Mouse (Mus musculus) forebrain, embryonic 12.5 days (tissue): ENCODE measurements around the gene Pygo1. TPM values are rescaled to one million over a fixed set of nuclear protein-coding genes. Genes with fewer than 3 reads are reported as not detected.
A peak's percentile ranks its signal among the peaks of the same experiment; 100 is the strongest.

Experiments
- ATAC-seq: fragments of 200-750 bp; cut with Nextera tagmentation; 2 replicates; pipeline ENCODE4 v1.8.0; 2017; ENCODE audit warnings: moderate TSS enrichment; ENCODE audit not compliant: low FRiP score
- H3K27ac ChIP-seq: fragments of 300-500 bp; sonication (generic); 2 replicates; pipeline ENCODE4 v1.5.1; 2016; ENCODE audit warnings: mild to moderate bottlenecking
- H3K27me3 ChIP-seq: fragments of 300-500 bp; sonication (generic); 2 replicates; pipeline ENCODE4 v1.6.1; 2016; ENCODE audit warnings: mild to moderate bottlenecking
- H3K36me3 ChIP-seq: fragments of 300-500 bp; sonication (generic); replicated peaks from 2 replicates; pipeline ENCODE4 v1.6.1; 2016; ENCODE audit warnings: mild to moderate bottlenecking
- H3K4me1 ChIP-seq: fragments of 300-500 bp; sonication (generic); 2 replicates; pipeline ENCODE4 v1.6.1; 2016
- H3K4me2 ChIP-seq: fragments of 300-500 bp; sonication (generic); 2 replicates; pipeline ENCODE4 v1.6.1; 2016; ENCODE audit warnings: mild to moderate bottlenecking, moderate library complexity
- H3K4me3 ChIP-seq: fragments of 300-500 bp; sonication (generic); replicated peaks from 2 replicates; pipeline ENCODE4 v1.5.1; 2016; ENCODE audit warnings: mild to moderate bottlenecking
- H3K9ac ChIP-seq: fragments of 300-500 bp; sonication (generic); 2 replicates; pipeline ENCODE4 v1.6.1; 2016; ENCODE audit warnings: mild to moderate bottlenecking
- H3K9me3 ChIP-seq: fragments of 300-500 bp; sonication (generic); 2 replicates; pipeline ENCODE4 v1.6.1; 2016
- WGBS: fragments of 180-500 bp; shearing (Covaris S2); methylation state at CpG from one replicate; pipeline ENCODE4 v1.1.7; 2016; 5-methylcytosine and 5-hydroxymethylcytosine counted together
- polyA plus RNA-seq: library from polyadenylated mRNA; unstranded; fragments of >200 nt; fragmentation: Nextera tagmentation; extraction: Ambion mirVana; gene quantifications from 2 replicates; pipeline ENCODE4 v1.2.1, GENCODE M21; 2016

Pygo1 gene
- polyA plus RNA-seq, 1 experiment from 2014 or later: 12.5 TPM

DNA sequence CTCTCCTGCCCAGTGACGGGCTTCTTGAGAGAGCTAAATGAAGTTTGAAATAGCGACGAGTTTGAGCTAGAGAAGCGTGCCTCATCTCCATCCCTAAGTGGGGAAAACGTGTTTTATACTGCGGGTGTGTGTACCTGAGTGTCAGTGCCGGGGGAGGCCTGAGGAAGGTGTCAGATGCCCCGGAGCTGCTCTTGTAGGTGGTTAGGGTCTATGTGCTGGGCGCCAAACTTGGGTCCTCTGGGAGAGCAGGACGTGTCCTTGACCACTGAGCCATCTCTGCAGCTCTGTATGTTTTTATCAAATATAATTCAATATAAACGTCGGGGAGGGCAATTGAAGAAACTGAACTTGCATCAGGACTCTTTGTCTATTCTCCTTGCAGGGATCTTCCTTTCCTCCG lies 18.8 kb downstream of the Pygo1 start:
- ATAC-seq: no peak
- 94% methylated on average over 13 of the region's 13 CpGs for WGBS
- no peak overlapping the region for H3K4me2 ChIP-seq
- H3K9me3 ChIP-seq: peaks cover 7% of the 10 kb centered on the region
- no peak overlapping the region for H3K27ac ChIP-seq
- no peak overlapping the region for H3K9ac ChIP-seq
- no peak overlapping the region for H3K4me3 ChIP-seq
- no peaks in the 10 kb centered on the region for H3K27me3 ChIP-seq
- peaks cover 34% of the 10 kb centered on the region for H3K36me3 ChIP-seq
- H3K4me1 ChIP-seq: no peaks in the 10 kb centered on the region

DNA sequence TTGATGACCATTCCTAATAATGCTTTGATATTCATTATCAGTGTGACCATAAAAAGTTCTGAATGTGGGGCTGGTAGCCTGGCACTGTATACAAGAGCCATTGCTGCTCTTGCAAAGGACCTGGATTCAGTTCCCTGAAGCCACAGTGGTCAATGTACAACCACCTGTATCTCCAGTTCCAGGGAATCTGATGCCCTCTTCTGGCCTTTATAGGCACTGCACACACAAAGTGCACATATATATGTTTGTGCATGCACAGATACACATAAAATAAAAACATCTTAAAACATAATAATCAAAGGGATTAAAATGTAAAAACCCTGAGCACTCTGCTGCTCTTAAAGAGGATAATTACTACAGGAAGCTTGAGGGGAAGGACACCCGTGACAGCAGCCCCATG lies 21.6 kb downstream of the Pygo1 start:
- peaks cover 34% of the 10 kb centered on the region for H3K36me3 ChIP-seq
- H3K27me3 ChIP-seq: no peaks in the 10 kb centered on the region
- H3K27ac ChIP-seq: no peak overlapping the region
- ATAC-seq: no peak
- H3K4me1 ChIP-seq: no peaks in the 10 kb centered on the region
- 87% methylated on average over 1 of the region's 1 CpGs for WGBS
- H3K9me3 ChIP-seq: peaks cover 7% of the 10 kb centered on the region
- no peak overlapping the region for H3K4me2 ChIP-seq
- no peak overlapping the region for H3K4me3 ChIP-seq
- H3K9ac ChIP-seq: no peak overlapping the region

DNA sequence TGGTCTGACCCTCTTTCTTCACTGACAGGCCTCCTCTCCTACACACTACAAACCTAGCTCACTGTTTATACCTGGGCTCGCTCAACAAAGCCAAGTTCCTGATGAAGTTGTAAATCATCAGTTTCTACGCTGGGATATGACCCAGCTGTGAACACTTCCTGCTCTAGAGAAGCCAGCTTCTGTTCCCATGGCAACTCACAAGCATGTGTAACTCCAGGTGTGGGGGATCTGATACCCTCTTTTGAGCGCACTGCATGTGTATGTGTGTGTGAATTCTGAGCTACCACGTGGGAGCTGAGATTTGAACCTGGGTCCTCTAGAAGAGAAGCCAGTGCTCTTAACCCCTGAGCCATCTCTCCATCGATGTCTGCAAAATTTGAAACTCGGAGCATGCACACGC lies 24.1 kb downstream of the Pygo1 start:
- Histone ChIP-seq H3K27me3 (no peaks in the 10 kb centered on the region), H3K36me3 (peaks cover 26% of the 10 kb centered on the region), H3K4me1 (no peaks in the 10 kb centered on the region), H3K4me3 (no peak overlapping the region), H3K27ac (no peak overlapping the region), H3K9ac (no peak overlapping the region), H3K4me2 (no peak overlapping the region), H3K9me3 (peaks cover 7% of the 10 kb centered on the region)
- WGBS: 85% methylated on average over 7 of the region's 7 CpGs
- no peak for ATAC-seq

DNA sequence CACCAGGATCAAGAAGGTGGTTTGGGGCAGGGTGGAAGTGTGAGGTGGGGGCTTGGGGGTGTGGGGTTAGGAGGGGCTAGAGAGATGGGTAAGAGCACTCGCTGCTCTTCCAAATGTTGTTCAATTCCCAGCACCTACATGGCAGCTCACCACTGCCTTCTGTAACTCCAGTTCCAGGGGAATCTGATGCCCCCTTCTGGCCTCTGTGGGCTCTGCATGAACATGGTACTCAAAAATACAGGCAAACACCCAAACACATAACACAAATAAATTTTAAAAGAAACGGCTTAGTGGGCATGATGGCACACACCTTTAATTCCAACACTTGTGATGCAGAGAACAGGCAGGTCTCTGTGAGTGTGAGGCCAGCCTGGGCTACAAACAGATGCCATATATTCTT lies 29.3 kb downstream of the Pygo1 start:
- Histone ChIP-seq H3K36me3 (no peaks in the 10 kb centered on the region), H3K9ac (no peak overlapping the region), H3K9me3 (no peaks in the 10 kb centered on the region), H3K27me3 (no peaks in the 10 kb centered on the region), H3K4me1 (peaks cover 12% of the 10 kb centered on the region), H3K27ac (no peak overlapping the region), H3K4me3 (no peak overlapping the region), H3K4me2 (no peak overlapping the region)
- 44% methylated on average over 2 of the region's 2 CpGs for WGBS
- no peak for ATAC-seq

DNA sequence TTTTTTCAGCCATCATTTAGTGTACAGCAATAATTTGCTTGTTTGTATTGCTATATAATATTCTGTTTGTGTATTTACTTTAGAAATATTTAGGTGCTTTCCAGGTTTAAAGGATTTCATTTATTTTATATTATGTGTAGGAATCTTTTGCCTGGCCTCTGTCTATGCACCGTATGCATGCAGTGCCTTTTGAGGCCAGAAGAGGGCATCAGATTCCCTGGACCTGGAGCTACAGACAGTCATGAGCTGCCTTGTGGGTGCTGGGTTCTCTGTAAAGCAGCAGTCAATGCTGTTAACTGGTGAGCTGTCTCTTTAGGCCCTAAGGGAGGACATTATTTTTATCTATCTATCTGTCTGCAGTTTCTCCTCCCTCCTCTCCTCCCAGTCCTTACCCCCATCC lies 30.1 kb downstream of the Pygo1 start:
- Histone ChIP-seq H3K4me1 (peaks cover 12% of the 10 kb centered on the region), H3K4me2 (no peak overlapping the region), H3K27ac (no peak overlapping the region), H3K9me3 (no peaks in the 10 kb centered on the region), H3K4me3 (no peak overlapping the region), H3K36me3 (no peaks in the 10 kb centered on the region), H3K9ac (no peak overlapping the region), H3K27me3 (no peaks in the 10 kb centered on the region)
- WGBS: 26% methylated on average over 1 of the region's 1 CpGs
- no peak for ATAC-seq

DNA sequence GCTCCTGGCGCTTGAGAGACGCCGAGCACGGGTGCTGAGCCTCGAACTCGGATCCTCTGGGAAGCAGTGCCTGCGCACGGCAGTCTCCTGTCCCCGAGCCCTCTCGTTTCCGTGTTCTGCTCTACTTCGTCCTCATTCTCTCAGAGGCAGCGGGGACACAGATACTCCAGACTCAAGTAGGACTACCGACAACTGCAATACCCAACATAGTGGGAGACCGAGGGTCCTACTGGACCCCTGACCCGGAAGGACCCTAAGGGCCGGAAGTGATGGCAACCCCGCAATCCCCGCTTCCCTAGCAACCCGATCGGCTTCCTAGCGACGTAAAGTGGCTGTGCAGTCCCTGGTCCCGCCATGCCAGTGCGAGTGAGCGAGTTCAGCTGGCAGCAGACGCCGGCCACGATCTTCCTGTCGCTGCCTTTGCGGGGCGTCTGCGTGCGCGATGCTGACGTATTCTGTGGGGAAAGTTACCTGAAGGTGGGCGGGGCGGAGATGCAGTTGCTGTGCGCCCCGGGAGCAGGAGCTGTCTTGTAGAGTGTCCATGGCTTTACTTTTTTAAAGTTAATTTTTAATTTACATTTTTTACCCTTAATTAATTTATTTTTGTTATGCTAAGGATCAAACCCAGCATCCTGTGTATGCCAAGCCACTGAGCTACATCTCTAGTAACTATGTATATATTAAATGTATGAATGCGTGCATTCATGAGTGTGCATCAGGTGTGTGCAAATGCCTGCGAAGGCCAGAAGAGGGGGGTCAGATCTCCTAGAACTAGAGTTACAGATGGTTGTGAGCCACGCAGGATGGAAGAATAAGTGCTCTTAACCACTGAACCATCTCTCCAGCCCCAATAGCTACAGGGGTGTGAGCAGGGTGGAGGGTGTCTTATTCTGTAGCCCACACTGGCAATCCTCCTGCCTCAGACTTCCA lies 33.3 kb downstream of the Pygo1 start, which contains the start of the genes Dyx1c1 and Gm44503:
Gene Dyx1c1, plus strand, starts transcription at position 265 of the 930 bp plus-strand sequence.
Gene Gm44503, plus strand, starts transcription at position 332 of the 930 bp plus-strand sequence.
- H3K36me3 ChIP-seq: no peaks in the 10 kb centered on the region
- peak; percentile 95 for ATAC-seq
- 2% methylated on average over 43 of the region's 43 CpGs for WGBS
- peak within 1 kb of the TSS; percentile 64 for H3K9ac ChIP-seq
- H3K4me3 ChIP-seq: peak within 1 kb of the TSS; percentile 65
- H3K9me3 ChIP-seq: no peaks in the 10 kb centered on the region
- peak within 1 kb of the TSS; percentile 50; the same call in 1 of the 2 replicates for H3K27ac ChIP-seq
- H3K4me2 ChIP-seq: peak within 1 kb of the TSS; percentile 72
- no peaks in the 10 kb centered on the region for H3K27me3 ChIP-seq
- peaks cover 12% of the 10 kb centered on the region for H3K4me1 ChIP-seq

DNA sequence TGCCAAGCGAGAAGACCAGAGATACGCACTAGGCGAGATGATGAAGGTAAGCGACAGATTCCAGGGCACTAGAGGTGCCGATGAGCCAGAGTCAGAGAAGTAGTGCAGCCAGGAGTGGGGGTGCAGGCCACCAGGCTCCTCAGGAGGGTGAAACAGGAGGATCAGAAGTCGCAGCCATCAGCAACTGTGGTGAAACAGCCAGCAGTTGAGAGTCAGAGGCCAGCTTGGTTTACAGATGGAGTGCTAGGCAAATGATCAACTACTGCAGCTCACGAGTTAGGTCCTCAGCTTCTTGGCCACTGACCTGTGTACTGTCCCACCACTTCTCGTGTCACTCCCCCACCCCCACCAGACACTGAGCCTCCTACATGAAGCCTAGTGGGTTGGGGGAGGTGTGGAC lies 35.9 kb downstream of the Pygo1 start:
- H3K4me2 ChIP-seq: no peak overlapping the region
- H3K9me3 ChIP-seq: no peaks in the 10 kb centered on the region
- H3K9ac ChIP-seq: no peak overlapping the region
- no peak for ATAC-seq
- no peak overlapping the region for H3K27ac ChIP-seq
- H3K4me3 ChIP-seq: no peak overlapping the region
- no peaks in the 10 kb centered on the region for H3K36me3 ChIP-seq
- no peaks in the 10 kb centered on the region for H3K27me3 ChIP-seq
- 74% methylated on average over 8 of the region's 8 CpGs for WGBS
- peaks cover 12% of the 10 kb centered on the region for H3K4me1 ChIP-seq

DNA sequence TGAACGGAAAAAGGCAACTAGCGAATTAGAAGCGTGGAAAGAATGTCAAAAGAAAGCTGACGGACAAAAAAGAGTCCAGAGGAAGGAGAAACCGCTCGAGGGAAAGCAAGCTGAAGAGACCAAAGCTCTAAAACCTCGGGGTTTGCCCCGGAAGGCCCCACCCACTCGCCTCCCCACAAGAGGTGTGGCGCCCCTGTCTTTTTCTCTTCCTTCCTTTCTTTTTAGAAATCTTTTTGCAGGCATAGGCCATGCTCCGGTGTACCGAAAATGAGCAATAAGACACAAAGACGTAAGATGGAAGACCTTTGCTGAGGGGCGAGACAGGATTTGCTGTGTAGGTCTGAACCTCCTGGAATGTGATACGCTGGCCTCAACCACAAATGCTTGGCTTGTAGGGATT lies 36.5 kb downstream of the Pygo1 start:
- H3K27me3 ChIP-seq: no peaks in the 10 kb centered on the region
- H3K27ac ChIP-seq: no peak overlapping the region
- WGBS: 83% methylated on average over 15 of the region's 15 CpGs
- no peak overlapping the region for H3K4me3 ChIP-seq
- peaks cover 12% of the 10 kb centered on the region for H3K4me1 ChIP-seq
- no peaks in the 10 kb centered on the region for H3K9me3 ChIP-seq
- H3K9ac ChIP-seq: no peak overlapping the region
- H3K36me3 ChIP-seq: no peaks in the 10 kb centered on the region
- no peak for ATAC-seq
- H3K4me2 ChIP-seq: no peak overlapping the region

DNA sequence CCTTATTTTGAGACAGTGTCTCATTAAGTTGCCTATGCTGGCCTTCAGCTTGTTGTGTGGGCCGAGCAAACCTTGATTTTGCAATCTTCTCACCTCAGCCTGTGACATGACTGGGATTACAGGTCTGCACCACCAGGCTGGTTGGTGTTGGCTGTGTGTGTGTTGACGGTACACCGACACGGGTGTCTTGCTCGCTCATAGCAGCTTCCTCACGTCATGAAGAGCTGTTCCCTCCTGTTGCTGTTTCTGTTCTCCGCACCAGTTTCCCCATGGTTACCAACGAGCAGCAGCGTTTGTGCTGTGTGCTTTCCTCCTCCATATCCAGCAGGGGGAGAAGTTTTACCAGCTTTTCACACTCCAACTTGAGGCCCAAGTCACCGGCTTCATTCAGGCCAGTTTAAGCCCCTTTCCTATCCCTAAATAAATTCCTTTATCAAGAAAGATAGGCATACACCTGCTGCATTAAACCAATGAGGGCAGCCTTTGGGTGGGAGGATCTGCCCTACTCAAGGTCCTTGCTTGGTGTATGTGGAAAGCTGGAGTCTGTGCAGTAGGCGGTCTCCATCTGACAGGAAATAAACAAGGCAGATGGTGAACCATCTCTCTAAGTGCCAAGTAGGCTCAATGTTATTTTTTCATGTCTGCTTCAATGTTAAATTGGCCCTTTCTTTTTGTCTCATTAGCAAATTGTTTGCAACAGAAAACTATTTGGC lies 43.1 kb downstream of the Pygo1 start:
- Histone ChIP-seq H3K4me2 (no peak overlapping the region), H3K36me3 (no peaks in the 10 kb centered on the region), H3K4me3 (no peak overlapping the region), H3K9me3 (no peaks in the 10 kb centered on the region), H3K27ac (no peak overlapping the region), H3K9ac (no peak overlapping the region), H3K27me3 (no peaks in the 10 kb centered on the region), H3K4me1 (no peaks in the 10 kb centered on the region)
- 34% methylated on average over 11 of the region's 11 CpGs for WGBS
- 0 out of 2 replicates have a peak, but pooled peaks have one; percentile 6 for ATAC-seq

DNA sequence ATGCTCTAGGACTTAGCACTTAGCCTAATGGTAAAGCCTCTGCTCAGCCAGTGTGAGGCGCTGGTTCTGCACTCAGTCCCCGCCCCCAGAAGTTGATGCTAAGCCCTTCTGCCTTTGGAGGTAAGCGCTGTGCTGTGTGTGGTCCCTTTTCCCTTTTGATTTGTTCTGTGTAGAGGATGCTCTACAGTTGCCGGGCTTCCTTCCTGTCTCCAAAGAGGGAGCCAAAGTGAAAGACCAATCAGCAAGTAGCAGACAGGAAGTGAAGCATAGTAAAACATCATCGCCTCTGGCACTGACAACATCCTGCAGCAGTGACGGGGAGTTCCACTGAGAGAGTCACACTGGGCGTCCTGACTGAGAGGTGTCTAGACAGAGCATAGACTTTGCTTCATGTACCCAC lies 44.4 kb downstream of the Pygo1 start:
- Histone ChIP-seq H3K4me2 (no peak overlapping the region), H3K36me3 (no peaks in the 10 kb centered on the region), H3K4me3 (no peak overlapping the region), H3K9me3 (no peaks in the 10 kb centered on the region), H3K27ac (no peak overlapping the region), H3K27me3 (no peaks in the 10 kb centered on the region), H3K9ac (no peak overlapping the region), H3K4me1 (no peaks in the 10 kb centered on the region)
- no peak for ATAC-seq
- 78% methylated on average over 7 of the region's 7 CpGs for WGBS

DNA sequence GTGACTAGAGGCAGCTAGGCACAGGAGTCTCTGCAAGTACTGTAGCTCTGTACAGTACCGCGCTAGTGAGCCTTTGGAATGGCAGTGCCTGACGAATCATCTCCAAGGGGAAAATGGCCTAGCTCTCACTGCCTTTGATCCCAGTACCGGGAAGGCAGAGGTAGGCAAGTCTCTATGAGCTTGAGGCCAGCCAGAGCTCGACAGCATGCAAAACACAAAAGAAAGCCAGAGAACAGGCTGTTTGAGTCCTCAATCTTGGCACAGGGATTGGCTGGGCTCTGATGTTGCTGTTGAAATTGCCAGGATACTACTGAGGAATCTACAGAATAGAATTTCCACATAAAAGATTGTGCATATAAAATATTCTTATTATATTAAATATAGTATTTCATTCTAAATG lies 47.0 kb downstream of the Pygo1 start:
- no peaks in the 10 kb centered on the region for H3K36me3 ChIP-seq
- H3K9ac ChIP-seq: no peak overlapping the region
- no peak overlapping the region for H3K4me2 ChIP-seq
- WGBS: 91% methylated on average over 5 of the region's 5 CpGs
- H3K4me3 ChIP-seq: no peak overlapping the region
- no peaks in the 10 kb centered on the region for H3K9me3 ChIP-seq
- no peak for ATAC-seq
- no peak overlapping the region for H3K27ac ChIP-seq
- no peaks in the 10 kb centered on the region for H3K27me3 ChIP-seq
- no peaks in the 10 kb centered on the region for H3K4me1 ChIP-seq

DNA sequence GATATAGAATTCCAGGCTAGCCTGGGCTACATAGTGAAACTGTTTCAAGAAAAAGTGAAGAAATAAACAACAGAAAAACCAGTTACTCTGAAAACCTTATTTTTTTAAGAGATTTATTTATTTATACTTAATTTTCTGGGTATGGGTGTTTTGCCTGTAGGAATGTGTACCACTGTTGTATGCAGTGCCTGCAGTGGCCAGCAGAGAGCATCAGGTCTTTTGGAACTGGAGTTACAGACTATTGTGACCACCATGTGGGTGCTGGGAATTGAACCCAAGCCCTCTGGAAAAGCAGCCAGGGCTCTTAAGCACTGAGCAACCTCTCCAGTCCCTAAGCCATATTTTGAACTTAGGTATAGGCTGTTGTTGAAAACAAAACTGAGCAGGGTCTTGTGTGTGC lies 47.5 kb downstream of the Pygo1 start:
- Histone ChIP-seq H3K9me3 (no peaks in the 10 kb centered on the region), H3K9ac (no peak overlapping the region), H3K27me3 (no peaks in the 10 kb centered on the region), H3K4me3 (no peak overlapping the region), H3K4me1 (no peaks in the 10 kb centered on the region), H3K4me2 (no peak overlapping the region), H3K27ac (no peak overlapping the region), H3K36me3 (no peaks in the 10 kb centered on the region)
- ATAC-seq: no peak
